Mouse (Mus musculus): ENCODE results near the gene Slc12a1.

GRCm38 (mm10) chr2:125249339-125249738 lies 97.0 kb downstream of the Slc12a1 start:
- TF ChIP-seq CTCF (IDR thresholded peaks at IDR 0.05; ENCODE audit: extremely low read depth, insufficient read length, insufficient replicate concordance, low read depth, low read length): no peak
- TF ChIP-seq POLR2A (IDR thresholded peaks at IDR 0.05; ENCODE audit: low read depth, low read length): no peak

Data from small intestine, adult 2 months (tissue).